Mouse (Mus musculus): ENCODE results near the gene Gm11938.
"Not testable (repeated sequence)": the region's sequence is repeated elsewhere in the genome, so short reads cannot be mapped to it uniquely, and the experiment has no call there.

DNA sequence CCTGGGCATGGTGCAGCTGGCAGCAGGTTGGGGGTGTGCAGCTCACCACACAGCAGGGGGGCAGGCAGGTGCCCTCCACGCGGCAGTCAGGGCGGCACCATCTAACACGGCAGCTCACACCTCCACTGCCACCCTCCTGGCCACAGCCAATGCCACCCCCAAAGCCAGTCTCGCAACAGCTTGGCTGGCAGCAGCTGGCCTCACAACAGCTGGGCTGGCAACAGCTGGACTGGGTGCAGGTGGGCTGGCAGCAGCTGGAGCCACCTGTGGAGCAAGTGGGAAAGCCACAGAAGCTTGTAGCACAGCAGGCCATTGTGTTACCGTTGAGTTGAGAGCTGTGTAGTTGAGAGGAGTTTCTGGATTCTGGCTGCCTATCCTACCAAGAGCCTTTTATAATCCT is 5.4 kb downstream of the Gm11938 start, which contains the start of gene Krtap9-3:
- TF ChIP-seq CTCF (IDR thresholded peaks at IDR 0.05; ENCODE audit: borderline replicate concordance, insufficient read depth, low read length); POLR2A (IDR thresholded peaks at IDR 0.05; ENCODE audit: low read depth, low read length): not testable (repeated sequence)
